Mouse (Mus musculus): ENCODE data around the gene Syt17. TPM values are rescaled to one million over a fixed set of nuclear protein-coding genes. Genes with fewer than 3 reads are reported as not detected.

The Syt17 gene
- polyA plus RNA-seq, 2 experiments: 0.13 TPM

GRCm38 (mm10) chr7:118447291-118448133 lies 510 bp downstream of the Syt17 start:
- Histone ChIP-seq H3K27me3 (ENCODE audit: control insufficient read depth, insufficient read depth, low read length) (peaks cover 20% of the 10 kb centered on the region), H3K36me3 (replicated peaks; ENCODE audit: control insufficient read depth, insufficient read depth, low read depth) (no peaks in the 10 kb centered on the region), H3K9ac (replicated peaks) (no peak overlapping the region), H3K27ac (no peak overlapping the region), H3K4me1 (replicated peaks; ENCODE audit: control insufficient read depth in 2 of 2, insufficient read depth in 2 of 2, low read length in 1 of 2) (peaks cover 0 to 3% of the 10 kb centered on the region in 2 experiments; a peak in 1 of 4 replicates), H3K4me2 (ENCODE audit: low read depth) (peak overlapping the region; percentile 54), H3K4me3 (ENCODE audit: insufficient read depth in 1 of 2, low read depth in 2 of 2, low read length in 2 of 2) (peak overlapping the region; percentile 26 to 44), H3K9me3 (ENCODE audit: control insufficient read depth, low read length) (no peaks in the 10 kb centered on the region)
- DNase-seq (ENCODE audit: low read depth in 3 of 3, low spot score in 3 of 3): no peak
- under 1% methylated on average over 65 of the region's 65 CpGs for WGBS (ENCODE audit: insufficient replicate concordance)
- TF ChIP-seq CTCF (IDR thresholded peaks at IDR 0.05; ENCODE audit: low read depth): no peak
- no peak for TF ChIP-seq EP300 (IDR thresholded peaks at IDR 0.05; ENCODE audit: low read depth)
- ATAC-seq (ENCODE audit: insufficient read depth): 0 out of 2 replicates have a peak, but pooled peaks have one; percentile 17

GRCm38 (mm10) chr7:118443895-118444485 lies 4.0 kb downstream of the Syt17 start:
- Histone ChIP-seq H3K27ac (no peak overlapping the region), H3K9me3 (ENCODE audit: control insufficient read depth, low read length) (no peaks in the 10 kb centered on the region), H3K9ac (replicated peaks) (no peak overlapping the region), H3K4me2 (ENCODE audit: low read depth) (no peak overlapping the region), H3K27me3 (ENCODE audit: control insufficient read depth, insufficient read depth, low read length) (peaks cover 20% of the 10 kb centered on the region), H3K4me3 (ENCODE audit: insufficient read depth in 1 of 2, low read depth in 2 of 2, low read length in 2 of 2) (no peak overlapping the region), H3K36me3 (replicated peaks; ENCODE audit: control insufficient read depth, insufficient read depth, low read depth) (no peaks in the 10 kb centered on the region), H3K4me1 (replicated peaks; ENCODE audit: control insufficient read depth in 2 of 2, insufficient read depth in 2 of 2, low read length in 1 of 2) (no peaks in the 10 kb centered on the region)
- WGBS (ENCODE audit: insufficient replicate concordance): 33% methylated on average over 7 of the region's 7 CpGs
- no peak for TF ChIP-seq CTCF (IDR thresholded peaks at IDR 0.05; ENCODE audit: low read depth)
- TF ChIP-seq EP300 (IDR thresholded peaks at IDR 0.05; ENCODE audit: low read depth): no peak
- no peak for ATAC-seq (ENCODE audit: insufficient read depth)
- DNase-seq (ENCODE audit: low read depth in 3 of 3, low spot score in 3 of 3): no peak

GRCm38 (mm10) chr7:118443371-118443770 lies 4.7 kb downstream of the Syt17 start:
- H3K4me2 ChIP-seq (ENCODE audit: low read depth): no peak overlapping the region
- no peak overlapping the region for H3K27ac ChIP-seq
- H3K27me3 ChIP-seq (ENCODE audit: control insufficient read depth, insufficient read depth, low read length): peaks cover 17% of the 10 kb centered on the region
- H3K36me3 ChIP-seq (replicated peaks; ENCODE audit: control insufficient read depth, insufficient read depth, low read depth): no peaks in the 10 kb centered on the region
- no peaks in the 10 kb centered on the region for H3K9me3 ChIP-seq (ENCODE audit: control insufficient read depth, low read length)
- ATAC-seq (ENCODE audit: insufficient read depth): no peak
- no peak overlapping the region for H3K9ac ChIP-seq (replicated peaks)
- H3K4me3 ChIP-seq (ENCODE audit: insufficient read depth in 1 of 2, low read depth in 2 of 2, low read length in 2 of 2): no peak overlapping the region
- no peaks in the 10 kb centered on the region for H3K4me1 ChIP-seq (replicated peaks; ENCODE audit: control insufficient read depth in 2 of 2, insufficient read depth in 2 of 2, low read length in 1 of 2)
- DNase-seq (ENCODE audit: low read depth in 3 of 3, low spot score in 3 of 3): no peak
- TF ChIP-seq CTCF (IDR thresholded peaks at IDR 0.05; ENCODE audit: low read depth) (no peak), EP300 (IDR thresholded peaks at IDR 0.05; ENCODE audit: low read depth) (no peak)
- WGBS (ENCODE audit: insufficient replicate concordance): 3% methylated on average over 9 of the region's 9 CpGs

GRCm38 (mm10) chr7:118441535-118441934 lies 6.5 kb downstream of the Syt17 start:
- TF ChIP-seq EP300 (IDR thresholded peaks at IDR 0.05; ENCODE audit: low read depth) (no peak), CTCF (IDR thresholded peaks at IDR 0.05; ENCODE audit: low read depth) (no peak)
- WGBS (ENCODE audit: insufficient replicate concordance): 59% methylated on average over 6 of the region's 6 CpGs
- no peak overlapping the region for H3K9ac ChIP-seq (replicated peaks)
- no peak overlapping the region for H3K4me3 ChIP-seq (ENCODE audit: insufficient read depth in 1 of 2, low read depth in 2 of 2, low read length in 2 of 2)
- no peaks in the 10 kb centered on the region; the same call in 1 of the 2 replicates for H3K27me3 ChIP-seq (ENCODE audit: control insufficient read depth, insufficient read depth, low read length)
- H3K4me2 ChIP-seq (ENCODE audit: low read depth): no peak overlapping the region
- H3K36me3 ChIP-seq (replicated peaks; ENCODE audit: control insufficient read depth, insufficient read depth, low read depth): no peaks in the 10 kb centered on the region
- H3K9me3 ChIP-seq (ENCODE audit: control insufficient read depth, low read length): no peaks in the 10 kb centered on the region
- ATAC-seq (ENCODE audit: insufficient read depth): no peak
- H3K4me1 ChIP-seq (replicated peaks; ENCODE audit: control insufficient read depth in 2 of 2, insufficient read depth in 2 of 2, low read length in 1 of 2): no peaks in the 10 kb centered on the region
- DNase-seq (ENCODE audit: low read depth in 3 of 3, low spot score in 3 of 3): no peak
- no peak overlapping the region for H3K27ac ChIP-seq

GRCm38 (mm10) chr7:118437101-118437802 lies 10.8 kb downstream of the Syt17 start:
- DNase-seq (ENCODE audit: low read depth in 3 of 3, low spot score in 3 of 3) (peak in 1 of 3 experiments; percentile 22), ATAC-seq (ENCODE audit: insufficient read depth) (no peak)
- Histone ChIP-seq H3K36me3 (replicated peaks; ENCODE audit: control insufficient read depth, insufficient read depth, low read depth) (no peaks in the 10 kb centered on the region), H3K9ac (replicated peaks) (no peak overlapping the region), H3K27ac (no peak overlapping the region), H3K27me3 (ENCODE audit: control insufficient read depth, insufficient read depth, low read length) (no peaks in the 10 kb centered on the region), H3K4me2 (ENCODE audit: low read depth) (no peak overlapping the region), H3K4me3 (ENCODE audit: insufficient read depth in 1 of 2, low read depth in 2 of 2, low read length in 2 of 2) (no peak overlapping the region), H3K4me1 (replicated peaks; ENCODE audit: control insufficient read depth in 2 of 2, insufficient read depth in 2 of 2, low read length in 1 of 2) (no peaks in the 10 kb centered on the region), H3K9me3 (ENCODE audit: control insufficient read depth, low read length) (no peaks in the 10 kb centered on the region)
- 38% methylated on average over 7 of the region's 7 CpGs for WGBS (ENCODE audit: insufficient replicate concordance)
- no peak for TF ChIP-seq EP300 (IDR thresholded peaks at IDR 0.05; ENCODE audit: low read depth)
- TF ChIP-seq CTCF (IDR thresholded peaks at IDR 0.05; ENCODE audit: low read depth): peak; percentile 72
